Mouse (Mus musculus) forebrain, postnatal 0 days (tissue): ENCODE measurements around the gene Gm15319. TPM values are rescaled to one million over a fixed set of nuclear protein-coding genes. Genes with fewer than 3 reads are reported as not detected.
A peak's percentile ranks its signal among the peaks of the same experiment; 100 is the strongest.
"Not testable (repeated sequence)": the region's sequence is repeated elsewhere in the genome, so short reads cannot be mapped to it uniquely, and the experiment has no call there.

Experiments used
- ATAC-seq: fragments of 200-750 bp; cut with Nextera tagmentation; 2 replicates; pipeline ENCODE4 v1.8.0; 2017; ENCODE audit warnings: mild to moderate bottlenecking, moderate library complexity
- DNase-seq: peaks from one replicate; pipeline ENCODE4 v3.0.0-alpha.2; 2015
- H3K27ac ChIP-seq: fragments of 300-500 bp; sonication (generic); 2 replicates; pipeline ENCODE4 v1.5.1; 2014; ENCODE audit warnings: low read depth, mild to moderate bottlenecking, antibody characterized with exemption, low read length, moderate library complexity, mixed read lengths
- H3K27me3 ChIP-seq: fragments of 300-500 bp; sonication (generic); 2 replicates; pipeline ENCODE4 v1.6.1; 2014; ENCODE audit warnings: mild to moderate bottlenecking, low read length, mixed read lengths; ENCODE audit not compliant: insufficient read depth
- H3K36me3 ChIP-seq: fragments of 300-500 bp; sonication (generic); 2 replicates; pipeline ENCODE4 v1.6.1; 2014; ENCODE audit warnings: mild to moderate bottlenecking, moderate library complexity; ENCODE audit not compliant: insufficient read depth
- H3K4me1 ChIP-seq: fragments of 300-500 bp; sonication (generic); 2 replicates; pipeline ENCODE4 v1.6.1; 2014; ENCODE audit warnings: antibody characterized with exemption; ENCODE audit not compliant: insufficient read depth
- H3K4me2 ChIP-seq: fragments of 300-500 bp; sonication (generic); 2 replicates; pipeline ENCODE4 v1.6.1; 2014; ENCODE audit warnings: low read depth, mild to moderate bottlenecking, moderate library complexity
- H3K4me3 ChIP-seq: fragments of 300-500 bp; sonication (generic); 2 replicates; pipeline ENCODE4 v1.5.1; 2014; ENCODE audit warnings: low read depth, low read length, mixed read lengths
- H3K9ac ChIP-seq: fragments of 300-500 bp; sonication (generic); 2 replicates; pipeline ENCODE4 v1.6.1; 2014; ENCODE audit warnings: mild to moderate bottlenecking
- H3K9me3 ChIP-seq: fragments of 300-500 bp; sonication (generic); 2 replicates; pipeline ENCODE4 v1.6.1; 2016; ENCODE audit warnings: low read length
- WGBS: fragments of 180-500 bp; shearing (Covaris S2); extraction: QIAGEN DNeasy Blood & Tissue Kit; methylation state at CpG from one replicate; pipeline ENCODE4 v1.1.7; 2014; 5-methylcytosine and 5-hydroxymethylcytosine counted together
- polyA plus RNA-seq: library from polyadenylated mRNA; unstranded; fragments of >200 nt; fragmentation: Nextera tagmentation; extraction: Ambion mirVana; gene quantifications from 2 replicates; pipeline ENCODE4 v1.2.1, GENCODE M21; 2015
- total RNA-seq: library from RNA; depleted of rRNA; stranded (reverse); fragments of >200 nt; gene quantifications from 2 replicates; pipeline ENCODE4 v1.2.3, GENCODE M21; 2014

Gm15319 gene
- total and polyA plus RNA-seq, 2 experiments from 2014 or later: 1.7 TPM; not detected in 1

GRCm38 (mm10) chr8:20381239-20381620 lies 18.2 kb upstream of the Gm15319 start:
- H3K9ac ChIP-seq, ATAC-seq, H3K4me1 ChIP-seq, H3K9me3 ChIP-seq, DNase-seq, H3K36me3 ChIP-seq, H3K4me3 ChIP-seq, H3K4me2 ChIP-seq, H3K27ac ChIP-seq, H3K27me3 ChIP-seq: not testable (repeated sequence)
- 100% methylated on average over 1 of the region's 5 CpGs for WGBS

GRCm38 (mm10) chr8:20380590-20381238 lies 17.7 kb upstream of the Gm15319 start:
- H3K9me3 ChIP-seq, H3K36me3 ChIP-seq, H3K9ac ChIP-seq, H3K4me2 ChIP-seq, H3K4me3 ChIP-seq, H3K4me1 ChIP-seq, H3K27ac ChIP-seq, H3K27me3 ChIP-seq, DNase-seq: not testable (repeated sequence)
- WGBS: 85% methylated on average over 7 of the region's 7 CpGs
- ATAC-seq: peak; percentile 51

- H3K9ac ChIP-seq, H3K36me3 ChIP-seq, H3K4me2 ChIP-seq, H3K9me3 ChIP-seq, H3K4me3 ChIP-seq, H3K27me3 ChIP-seq, H3K4me1 ChIP-seq, ATAC-seq, DNase-seq, H3K27ac ChIP-seq: not testable (repeated sequence)
- WGBS: no CpG with 5 or more reads among the region's 4 CpGs
Observed at GRCm38 (mm10) chr8:20379650-20380436, 16.8 kb upstream of the Gm15319 start.

- H3K4me3 ChIP-seq, H3K9ac ChIP-seq, H3K9me3 ChIP-seq, H3K27ac ChIP-seq, H3K27me3 ChIP-seq, H3K4me2 ChIP-seq, H3K36me3 ChIP-seq, H3K4me1 ChIP-seq, DNase-seq: not testable (repeated sequence)
- 78% methylated on average over 4 of the region's 8 CpGs for WGBS
- peak; percentile 56 for ATAC-seq
Observed at GRCm38 (mm10) chr8:20378786-20379649, 16.0 kb upstream of the Gm15319 start.

GRCm38 (mm10) chr8:20378353-20378752 lies 15.3 kb upstream of the Gm15319 start:
- not testable (repeated sequence) for H3K9ac ChIP-seq, H3K27ac ChIP-seq, H3K4me1 ChIP-seq, H3K36me3 ChIP-seq, H3K9me3 ChIP-seq, ATAC-seq, H3K4me2 ChIP-seq, DNase-seq, H3K27me3 ChIP-seq, H3K4me3 ChIP-seq
- 84% methylated on average over 5 of the region's 8 CpGs for WGBS

DNA sequence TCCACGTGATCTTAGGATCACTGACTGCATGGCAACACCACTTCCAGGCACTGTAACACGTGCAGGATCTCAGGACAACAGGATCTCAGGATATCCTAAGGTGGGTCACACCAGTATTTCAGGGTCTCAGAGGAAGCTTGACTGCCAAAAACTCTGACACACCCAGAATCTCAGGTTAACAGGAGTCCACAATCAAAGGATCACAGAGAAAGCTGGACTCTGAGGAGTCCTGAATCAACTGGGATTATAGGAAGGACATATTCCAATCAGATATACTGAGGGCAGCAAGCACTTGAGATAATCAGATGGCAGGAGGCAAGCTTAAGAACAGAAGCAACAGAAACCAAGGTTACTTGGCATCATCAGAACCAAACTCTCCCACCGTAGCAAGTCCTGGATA lies 12.7 kb upstream of the Gm15319 start:
- H3K36me3 ChIP-seq, H3K9me3 ChIP-seq, H3K4me2 ChIP-seq, DNase-seq, H3K9ac ChIP-seq, H3K4me1 ChIP-seq, H3K27me3 ChIP-seq, H3K4me3 ChIP-seq, H3K27ac ChIP-seq, ATAC-seq: not testable (repeated sequence)
- WGBS: no CpG with 5 or more reads among the region's 3 CpGs

DNA sequence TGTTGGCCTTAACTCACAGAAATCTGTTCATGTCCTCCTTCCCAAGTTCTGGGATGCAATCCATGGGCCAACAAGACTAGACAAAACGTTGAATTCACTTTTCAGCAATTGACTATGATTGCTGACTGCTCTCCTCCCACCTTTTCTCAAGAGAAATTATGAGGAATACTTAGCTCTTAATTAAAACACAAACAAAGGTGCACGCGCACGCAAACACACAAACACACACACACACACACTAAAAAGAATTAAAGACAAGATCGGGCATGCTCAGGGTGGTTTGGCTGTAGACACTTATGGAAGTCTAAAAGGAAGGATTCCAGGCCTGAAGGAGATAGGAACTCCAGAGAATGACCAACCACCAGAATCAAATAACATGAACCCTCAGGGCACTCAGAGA lies 6.6 kb downstream of the Gm15319 start:
- not testable (repeated sequence) for H3K4me2 ChIP-seq, ATAC-seq, DNase-seq, H3K4me1 ChIP-seq, H3K27me3 ChIP-seq, H3K4me3 ChIP-seq, H3K9ac ChIP-seq, H3K9me3 ChIP-seq, H3K36me3 ChIP-seq, H3K27ac ChIP-seq
- WGBS: 86% methylated on average over 5 of the region's 5 CpGs

DNA sequence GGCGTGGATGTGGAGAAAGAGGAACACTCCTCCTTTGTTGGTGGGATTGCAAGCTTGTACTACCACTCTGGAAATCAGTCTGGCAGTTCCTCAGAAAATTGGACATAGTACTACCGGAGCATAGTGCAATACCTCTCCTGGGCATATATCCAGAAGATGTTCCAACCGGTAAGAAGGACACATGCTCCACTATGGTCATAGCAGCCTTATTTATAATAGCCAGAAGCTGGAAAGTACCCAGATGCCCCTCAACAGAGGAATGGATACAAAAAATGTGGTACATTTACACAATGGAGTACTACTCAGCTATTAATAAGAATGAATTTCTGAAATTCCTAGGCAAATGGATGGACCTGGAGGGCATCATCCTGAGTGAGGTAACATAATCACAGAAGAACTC lies 9.4 kb downstream of the Gm15319 start:
- WGBS: 100% methylated on average over 1 of the region's 3 CpGs
- not testable (repeated sequence) for ATAC-seq, H3K36me3 ChIP-seq, H3K27ac ChIP-seq, H3K4me3 ChIP-seq, H3K4me1 ChIP-seq, H3K4me2 ChIP-seq, H3K27me3 ChIP-seq, DNase-seq, H3K9me3 ChIP-seq, H3K9ac ChIP-seq

GRCm38 (mm10) chr8:20302759-20303158 lies 60.3 kb downstream of the Gm15319 start:
- not testable (repeated sequence) for H3K4me2 ChIP-seq, H3K4me3 ChIP-seq, H3K27ac ChIP-seq, H3K4me1 ChIP-seq, ATAC-seq, H3K9ac ChIP-seq, H3K27me3 ChIP-seq, H3K36me3 ChIP-seq, H3K9me3 ChIP-seq, DNase-seq
- 97% methylated on average over 5 of the region's 6 CpGs for WGBS

DNA sequence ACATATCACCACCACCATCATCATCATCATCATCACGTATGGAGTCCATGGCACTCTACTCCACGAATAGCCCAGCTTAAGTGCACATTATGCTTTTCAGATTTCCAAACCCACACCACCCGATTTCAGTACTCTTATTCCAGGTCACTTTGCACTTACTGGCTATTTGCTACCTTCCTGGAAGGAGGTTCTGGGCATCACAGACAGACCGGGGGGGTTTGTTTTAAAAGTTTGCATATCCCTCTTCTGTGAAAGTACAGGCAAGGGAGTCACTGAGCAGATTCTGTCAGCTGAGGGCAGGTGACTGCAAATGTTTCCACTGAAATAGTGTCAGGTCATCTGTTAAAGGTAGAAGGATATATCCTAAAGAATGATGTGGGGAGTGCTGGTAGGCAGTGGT lies 63.0 kb downstream of the Gm15319 start:
- WGBS: 73% methylated on average over 4 of the region's 4 CpGs
- not testable (repeated sequence) for H3K27me3 ChIP-seq, ATAC-seq, H3K4me1 ChIP-seq, H3K27ac ChIP-seq, H3K4me3 ChIP-seq, H3K9ac ChIP-seq, H3K9me3 ChIP-seq, H3K36me3 ChIP-seq, DNase-seq, H3K4me2 ChIP-seq
